Mouse (Mus musculus) myocyte (in vitro differentiated cells): Measurements from ENCODE around the gene Dazl.

Source experiments
- MYOD1 ChIP-seq, 3 experiments: IDR thresholded peaks; one replicate each; pipeline ENCODE4 v1.6.1; 2011; ENCODE audit warnings: control low read depth in 2 of 3, low read depth in 2 of 3, mild to moderate bottlenecking in 2 of 3, moderate library complexity in 1 of 3; ENCODE audit not compliant: insufficient read length in 2 of 3, control insufficient read depth in 1 of 3
- MYOG ChIP-seq, 3 experiments: IDR thresholded peaks; one replicate each; pipeline ENCODE4 v1.6.1; 2011; ENCODE audit warnings: control low read depth in 2 of 3, low read depth in 2 of 3, mild to moderate bottlenecking in 2 of 3; ENCODE audit not compliant: insufficient read length in 2 of 3, control insufficient read depth in 1 of 3, insufficient read depth in 1 of 3

DNA sequence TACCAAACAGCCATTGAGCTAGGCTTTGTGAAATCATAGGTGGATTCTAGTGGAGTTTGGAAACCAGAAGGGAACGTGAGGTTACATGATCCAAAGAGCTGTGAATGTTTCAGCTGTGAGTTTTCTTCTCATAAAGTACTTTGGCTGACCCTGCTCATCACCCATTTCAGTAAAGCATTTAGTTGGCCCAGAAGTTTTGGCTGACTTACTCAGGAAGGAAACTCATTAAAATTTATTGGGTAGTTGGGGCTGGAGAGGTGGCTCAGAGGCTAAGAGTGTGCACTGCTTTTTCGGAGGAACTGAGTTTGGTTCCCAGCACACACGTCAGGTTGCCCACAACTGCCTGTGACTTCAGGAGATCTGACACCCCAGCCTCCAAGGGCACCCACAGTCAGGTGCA lies 9.4 kb upstream of the Dazl start:
- TF ChIP-seq MYOG (IDR thresholded peaks at IDR 0.05; ENCODE audit: control insufficient read depth in 1 of 3, insufficient read depth in 1 of 3, insufficient read length in 2 of 3, low read depth in 2 of 3) (no peak), MYOD1 (IDR thresholded peaks at IDR 0.05; ENCODE audit: control insufficient read depth in 1 of 3, insufficient read length in 2 of 3, low read depth in 2 of 3) (no peak)
